Mouse (Mus musculus): Measurements from ENCODE around the gene Ahnak. TPM values are rescaled to one million over a fixed set of nuclear protein-coding genes. Genes with fewer than 3 reads are reported as not detected.
A peak's percentile ranks its signal among the peaks of the same experiment; 100 is the strongest.

Gene Ahnak
- total RNA-seq, 1 experiment: 155 TPM

- DNase-seq (ENCODE audit: low read depth, low spot score): no peak
- H3K27ac ChIP-seq (ENCODE audit: insufficient read depth, low read depth, low read length, poor library complexity, severe bottlenecking): no peak overlapping the region
- in situ Hi-C loops (cut with MboI; ENCODE audit: low sequenced_read_pairs in 2 of 2, unreplicated experiment in 2 of 2): no loop called here
- H3K9ac ChIP-seq (ENCODE audit: insufficient read depth, low read depth, low read length, poor library complexity, severe bottlenecking): no peak overlapping the region
- TF ChIP-seq ZNF384 (IDR thresholded peaks at IDR 0.05; ENCODE audit: low read depth, low read length) (no peak), MAFK (IDR thresholded peaks at IDR 0.05; ENCODE audit: insufficient read depth, low read depth, low read length) (no peak), ZC3H11A (IDR thresholded peaks at IDR 0.05; ENCODE audit: borderline replicate concordance, low read depth, low read length) (no peak), CHD2 (IDR thresholded peaks at IDR 0.05; ENCODE audit: low read depth, low read length) (no peak), HCFC1 (IDR thresholded peaks at IDR 0.05; ENCODE audit: borderline replicate concordance, insufficient read depth, low read length) (no peak)
- H3K9me3 ChIP-seq (ENCODE audit: control insufficient read depth, insufficient read depth, low read depth, low read length): no peaks in the 10 kb centered on the region
- H3K4me1 ChIP-seq (ENCODE audit: control insufficient read depth in 2 of 2, insufficient read depth in 2 of 2, low read length in 2 of 2, poor library complexity in 1 of 2): no peaks in the 10 kb centered on the region
- no peak overlapping the region for H3K4me3 ChIP-seq (ENCODE audit: insufficient read depth in 1 of 2, low read depth in 1 of 2, low read length in 2 of 2, poor library complexity in 1 of 2, severe bottlenecking in 1 of 2)
- peaks cover 4% of the 10 kb centered on the region; the same call in 1 of the 2 replicates for H3K36me3 ChIP-seq (ENCODE audit: control insufficient read depth, insufficient read depth, low read length, poor library complexity, severe bottlenecking)
Measured at GRCm38 (mm10) chr19:9019298-9019697, 30.2 kb downstream of the Ahnak start.

- DNase-seq (ENCODE audit: low read depth, low spot score): no peak
- no peak overlapping the region; the same call in 1 of the 2 replicates for H3K27ac ChIP-seq (ENCODE audit: insufficient read depth, low read depth, low read length, poor library complexity, severe bottlenecking)
- H3K9ac ChIP-seq (ENCODE audit: insufficient read depth, low read depth, low read length, poor library complexity, severe bottlenecking): no peak overlapping the region; the same call in 1 of the 2 replicates
- H3K4me3 ChIP-seq (ENCODE audit: insufficient read depth in 1 of 2, low read depth in 1 of 2, low read length in 2 of 2, poor library complexity in 1 of 2, severe bottlenecking in 1 of 2): no peak overlapping the region
- no peaks in the 10 kb centered on the region for H3K36me3 ChIP-seq (ENCODE audit: control insufficient read depth, insufficient read depth, low read length, poor library complexity, severe bottlenecking)
- peak; percentile 64; the same call in 1 of the 2 replicates for TF ChIP-seq ZNF384 (IDR thresholded peaks at IDR 0.05; ENCODE audit: low read depth, low read length)
- no peak for TF ChIP-seq CHD2 (IDR thresholded peaks at IDR 0.05; ENCODE audit: low read depth, low read length)
- TF ChIP-seq HCFC1 (IDR thresholded peaks at IDR 0.05; ENCODE audit: borderline replicate concordance, insufficient read depth, low read length): no peak
- no peak for TF ChIP-seq MAFK (IDR thresholded peaks at IDR 0.05; ENCODE audit: insufficient read depth, low read depth, low read length)
- in situ Hi-C loops (cut with MboI; ENCODE audit: low sequenced_read_pairs in 2 of 2, unreplicated experiment in 2 of 2): no loop called here
- H3K4me1 ChIP-seq (ENCODE audit: control insufficient read depth in 2 of 2, insufficient read depth in 2 of 2, low read length in 2 of 2, poor library complexity in 1 of 2): peaks cover 0 to 4% of the 10 kb centered on the region in 2 experiments; a peak in 1 of 4 replicates
- H3K9me3 ChIP-seq (ENCODE audit: control insufficient read depth, insufficient read depth, low read depth, low read length): no peaks in the 10 kb centered on the region
Measured at GRCm38 (mm10) chr19:9023021-9023778, 34.1 kb downstream of the Ahnak start.

DNA sequence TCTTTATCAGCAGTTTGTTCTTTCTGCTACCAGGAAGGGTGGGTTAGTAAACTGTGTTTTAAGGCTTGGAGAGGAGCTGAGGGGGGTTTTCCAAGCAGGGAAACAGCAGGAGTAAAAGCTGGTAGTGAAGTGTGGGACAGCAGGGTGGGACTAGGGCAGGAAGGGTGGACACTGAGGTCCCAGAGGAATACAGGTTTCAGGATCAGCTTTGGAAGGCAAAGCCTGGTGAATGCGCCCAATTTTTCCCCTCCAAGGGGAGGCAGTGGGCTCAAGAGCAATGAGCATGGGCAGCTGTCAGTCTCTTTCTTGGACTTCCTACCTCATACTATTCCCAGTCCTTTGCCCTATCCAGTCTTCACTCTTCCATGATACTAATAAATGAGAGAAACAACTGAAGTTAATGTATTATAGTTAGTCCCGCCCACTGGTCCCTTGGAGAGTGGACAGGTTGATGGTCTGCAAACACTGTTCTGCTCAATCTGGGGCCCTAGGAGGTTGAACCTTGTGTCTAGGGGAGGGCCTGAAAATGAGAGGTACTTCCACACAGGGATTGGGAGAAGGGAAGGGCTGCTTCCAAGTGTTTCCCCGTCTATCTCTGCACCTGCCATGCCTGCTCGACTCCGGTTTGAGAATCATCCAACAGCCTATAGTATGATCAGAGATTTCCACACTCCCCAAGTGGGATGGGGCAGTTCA lies 36.6 kb downstream of the Ahnak start:
- no peak for DNase-seq (ENCODE audit: low read depth, low spot score)
- H3K9me3 ChIP-seq (ENCODE audit: control insufficient read depth, insufficient read depth, low read depth, low read length): no peaks in the 10 kb centered on the region
- H3K4me3 ChIP-seq (ENCODE audit: insufficient read depth in 1 of 2, low read depth in 1 of 2, low read length in 2 of 2, poor library complexity in 1 of 2, severe bottlenecking in 1 of 2): no peak overlapping the region
- H3K36me3 ChIP-seq (ENCODE audit: control insufficient read depth, insufficient read depth, low read length, poor library complexity, severe bottlenecking): no peaks in the 10 kb centered on the region
- in situ Hi-C loops (cut with MboI; ENCODE audit: low sequenced_read_pairs in 2 of 2, unreplicated experiment in 2 of 2): no loop called here
- no peak overlapping the region for H3K27ac ChIP-seq (ENCODE audit: insufficient read depth, low read depth, low read length, poor library complexity, severe bottlenecking)
- no peak overlapping the region for H3K9ac ChIP-seq (ENCODE audit: insufficient read depth, low read depth, low read length, poor library complexity, severe bottlenecking)
- H3K4me1 ChIP-seq (ENCODE audit: control insufficient read depth in 2 of 2, insufficient read depth in 2 of 2, low read length in 2 of 2, poor library complexity in 1 of 2): peaks cover 0 to 4% of the 10 kb centered on the region in 2 experiments; a peak in 1 of 4 replicates
- TF ChIP-seq MAFK (IDR thresholded peaks at IDR 0.05; ENCODE audit: insufficient read depth, low read depth, low read length): no peak
- no peak for TF ChIP-seq CHD2 (IDR thresholded peaks at IDR 0.05; ENCODE audit: low read depth, low read length)
- no peak for TF ChIP-seq ZC3H11A (IDR thresholded peaks at IDR 0.05; ENCODE audit: borderline replicate concordance, low read depth, low read length)
- TF ChIP-seq ZNF384 (IDR thresholded peaks at IDR 0.05; ENCODE audit: low read depth, low read length): no peak
- no peak for TF ChIP-seq HCFC1 (IDR thresholded peaks at IDR 0.05; ENCODE audit: borderline replicate concordance, insufficient read depth, low read length)

GRCm38 (mm10) chr19:9026634-9027033 lies 37.5 kb downstream of the Ahnak start:
- no peak for DNase-seq (ENCODE audit: low read depth, low spot score)
- in situ Hi-C loops (cut with MboI; ENCODE audit: low sequenced_read_pairs in 2 of 2, unreplicated experiment in 2 of 2): no loop called here
- H3K36me3 ChIP-seq (ENCODE audit: control insufficient read depth, insufficient read depth, low read length, poor library complexity, severe bottlenecking): no peaks in the 10 kb centered on the region
- H3K9me3 ChIP-seq (ENCODE audit: control insufficient read depth, insufficient read depth, low read depth, low read length): no peaks in the 10 kb centered on the region
- H3K9ac ChIP-seq (ENCODE audit: insufficient read depth, low read depth, low read length, poor library complexity, severe bottlenecking): no peak overlapping the region
- no peak overlapping the region for H3K4me3 ChIP-seq (ENCODE audit: insufficient read depth in 1 of 2, low read depth in 1 of 2, low read length in 2 of 2, poor library complexity in 1 of 2, severe bottlenecking in 1 of 2)
- no peak for TF ChIP-seq HCFC1 (IDR thresholded peaks at IDR 0.05; ENCODE audit: borderline replicate concordance, insufficient read depth, low read length)
- no peak for TF ChIP-seq ZC3H11A (IDR thresholded peaks at IDR 0.05; ENCODE audit: borderline replicate concordance, low read depth, low read length)
- TF ChIP-seq ZNF384 (IDR thresholded peaks at IDR 0.05; ENCODE audit: low read depth, low read length): no peak
- TF ChIP-seq CHD2 (IDR thresholded peaks at IDR 0.05; ENCODE audit: low read depth, low read length): no peak
- no peak for TF ChIP-seq MAFK (IDR thresholded peaks at IDR 0.05; ENCODE audit: insufficient read depth, low read depth, low read length)
- H3K27ac ChIP-seq (ENCODE audit: insufficient read depth, low read depth, low read length, poor library complexity, severe bottlenecking): no peak overlapping the region
- peaks cover 0 to 4% of the 10 kb centered on the region in 2 experiments; a peak in 1 of 4 replicates for H3K4me1 ChIP-seq (ENCODE audit: control insufficient read depth in 2 of 2, insufficient read depth in 2 of 2, low read length in 2 of 2, poor library complexity in 1 of 2)

All from ES-E14 (cell line).